Mouse (Mus musculus): ENCODE measurements at regions not wholly inside any gene's neighbourhood (a gene's known extent, or its start where the extent isn't known, plus 50 kb on each side); places are given as distances from the start of the nearest gene placed in this dataset.

GRCm38 (mm10) chr3:100401080-100401479 is 88.0 kb downstream of the Tent5c start:
- DNase-seq: no peak

- no peak for DNase-seq
These were observed 91.6 kb downstream of the Tent5c start for GRCm38 (mm10) chr3:100397491-100397890.

GRCm38 (mm10) chr3:100394911-100395604 is 94.1 kb downstream of the Tent5c start:
- no peak for DNase-seq

- no peak for DNase-seq
These were observed 95.2 kb downstream of the Tent5c start for GRCm38 (mm10) chr3:100393956-100394355.

- DNase-seq: no peak
These were observed 106.9 kb downstream of the Tent5c start for GRCm38 (mm10) chr3:100382181-100382580.

GRCm38 (mm10) chr3:100381363-100381762 is 107.8 kb downstream of the Tent5c start:
- DNase-seq: no peak

GRCm38 (mm10) chr3:100376162-100376561 is 113.0 kb downstream of the Tent5c start:
- DNase-seq: no peak

GRCm38 (mm10) chr3:100366884-100367840 is 122.0 kb downstream of the Tent5c start:
- no peak for DNase-seq

- no peak for DNase-seq
These were observed 122.7 kb downstream of the Tent5c start for GRCm38 (mm10) chr3:100366447-100366846.

- DNase-seq: no peak
These were observed 123.7 kb downstream of the Tent5c start for GRCm38 (mm10) chr3:100365354-100365945.

GRCm38 (mm10) chr3:100364706-100365105 is 124.4 kb downstream of the Tent5c start:
- peak; percentile 29 for DNase-seq

GRCm38 (mm10) chr3:100362983-100363382 is 126.1 kb downstream of the Tent5c start:
- no peak for DNase-seq

- DNase-seq: no peak
These were observed 129.1 kb downstream of the Tent5c start for GRCm38 (mm10) chr3:100360019-100360418.

- peak; percentile 67 for DNase-seq
These were observed 130.1 kb downstream of the Tent5c start for GRCm38 (mm10) chr3:100359036-100359435.

- no peak for DNase-seq
These were observed 155.6 kb downstream of the Tent5c start for GRCm38 (mm10) chr3:100333478-100333877.

GRCm38 (mm10) chr3:100318357-100318756 is 156.2 kb upstream of the Wdr3 start:
- DNase-seq: no peak

- DNase-seq: no peak
These were observed 125.6 kb upstream of the Wdr3 start for GRCm38 (mm10) chr3:100287818-100288217.

- no peak for DNase-seq
These were observed 104.8 kb upstream of the Wdr3 start for GRCm38 (mm10) chr3:100266976-100267375.

- no peak for DNase-seq
These were observed 102.8 kb upstream of the Wdr3 start for GRCm38 (mm10) chr3:100264991-100265390.
